Mouse (Mus musculus) megakaryocyte-erythroid progenitor cell, adult 5 weeks (primary cell): ENCODE data around the gene Zbtb42. TPM values are rescaled to one million over a fixed set of nuclear protein-coding genes. Genes with fewer than 3 reads are reported as not detected.

Experiments used
- polyA plus RNA-seq: library from polyadenylated mRNA; stranded (reverse); fragments of >175 nt; gene quantifications from 2 replicates; pipeline ENCODE4 v1.2.3, GENCODE M21; 2012

Zbtb42 gene
- 14.5 and 17.0 TPM in 2 replicates for polyA plus RNA-seq

DNA sequence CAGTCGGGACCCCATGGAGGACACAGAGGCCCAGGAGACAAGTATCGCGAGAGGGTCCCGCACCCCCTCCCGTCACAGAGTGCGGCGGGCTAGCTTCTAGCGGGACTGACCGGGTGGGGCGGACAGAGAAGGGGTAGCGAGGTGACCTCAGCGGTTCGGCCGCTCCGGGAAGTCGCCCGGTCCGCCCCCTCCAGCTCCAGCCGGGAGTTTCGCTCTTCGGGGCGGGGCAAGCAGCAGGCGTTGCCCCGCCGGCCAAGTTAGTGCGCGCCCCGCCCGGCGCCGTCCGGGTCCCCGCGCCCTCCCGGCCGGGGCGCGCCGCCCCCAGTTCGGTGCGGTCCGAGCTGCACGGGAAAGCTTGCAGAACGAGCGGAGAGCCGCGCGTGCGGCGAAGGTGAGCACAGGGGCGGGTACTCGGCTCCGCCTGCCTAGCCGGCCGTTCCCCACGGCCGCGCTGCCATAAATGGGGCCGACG lies at the start of gene Zbtb42:
Zbtb42 (plus strand) TSS at position 274 of the 472 bp plus-strand sequence.

GRCm38 (mm10) chr12:112644180-112644854 lies 34.3 kb upstream of the Zbtb42 start, which contains the start of gene Siva1:
Gene Siva1 (plus strand): TSS chr12:112644679.

DNA sequence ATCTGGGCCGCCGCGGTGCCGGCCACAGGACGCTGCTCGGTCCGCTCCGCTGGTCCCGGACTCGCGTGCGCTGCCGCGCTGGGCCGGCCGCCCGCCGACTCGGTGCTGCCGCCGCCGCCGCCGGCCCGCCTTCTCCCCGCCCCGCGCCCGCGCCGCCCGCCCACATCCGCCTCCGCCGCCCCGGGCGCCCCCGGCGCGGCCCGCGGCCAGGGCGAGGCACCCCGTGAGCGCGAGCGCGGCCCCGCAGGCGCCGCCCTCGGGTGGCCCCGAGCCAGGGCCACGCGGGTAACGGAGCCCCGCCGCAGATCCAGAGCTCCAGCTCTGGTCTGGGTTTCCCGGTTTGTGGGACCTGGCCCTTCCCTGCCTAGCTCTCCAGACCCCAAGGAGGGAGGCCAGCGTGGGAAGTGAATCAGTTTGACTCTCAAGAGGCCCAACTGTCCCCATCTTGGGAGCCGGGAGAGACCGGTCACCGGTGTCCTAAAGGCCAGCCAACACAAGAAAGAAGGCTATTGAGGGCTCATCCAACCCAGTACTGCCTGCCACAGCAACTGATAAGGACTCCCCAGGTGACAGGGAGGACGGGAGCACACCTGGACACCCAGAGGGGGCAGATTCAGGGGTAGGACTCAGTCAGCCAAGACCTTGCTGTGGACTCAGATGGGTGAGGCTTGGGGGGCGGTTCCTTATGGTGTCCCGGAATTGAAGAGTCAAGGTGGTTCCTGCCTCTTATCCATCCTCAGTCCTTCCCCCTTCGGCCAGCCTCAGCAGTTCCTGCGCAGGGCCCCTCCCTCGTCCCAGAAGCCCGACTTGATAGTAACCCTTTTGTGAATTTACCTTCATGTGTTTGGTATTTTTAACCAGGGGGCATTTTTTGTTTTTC lies 4.3 kb upstream of the Zbtb42 start, which contains the start of gene Akt1:
Akt1 (minus strand) TSS at position 753 of the 880 bp plus-strand sequence.

GRCm38 (mm10) chr12:112720216-112720615 lies 41.6 kb downstream of the Zbtb42 start, which contains the start of gene Cep170b:
Gene Cep170b (plus strand): TSS chr12:112720455.

Other genes with a start within 250 kb of the Zbtb42 start
- not detected in 2 replicates for gene A530016L24Rik, start 189.4 kb upstream of the Zbtb42 start, polyA plus RNA-seq
- not detected in 2 replicates for gene Tmem179, start 162.1 kb upstream of the Zbtb42 start, polyA plus RNA-seq
- 101 and 119 TPM in 2 replicates for gene Inf2, start 90.0 kb upstream of the Zbtb42 start, polyA plus RNA-seq
- 219 and 252 TPM in 2 replicates for gene Adssl1, start 58.8 kb upstream of the Zbtb42 start, polyA plus RNA-seq
- 95.9 and 97.1 TPM in 2 replicates for gene Siva1, start 34.1 kb upstream of the Zbtb42 start, polyA plus RNA-seq
- gene Akt1, start 3.9 kb upstream of the Zbtb42 start, polyA plus RNA-seq: 394 and 418 TPM in 2 replicates
- 5.2 and 8.6 TPM in 2 replicates for gene Cep170b, start 41.6 kb downstream of the Zbtb42 start, polyA plus RNA-seq
- gene Pld4, start 81.8 kb downstream of the Zbtb42 start, polyA plus RNA-seq: 23.9 and 54.7 TPM in 2 replicates
- 0.01 TPM in 1 of 2 replicates, not detected in the other for gene Ahnak2, start 123.8 kb downstream of the Zbtb42 start, polyA plus RNA-seq
- 1.7 and 2.4 TPM in 2 replicates for gene Clba1, start 130.1 kb downstream of the Zbtb42 start, polyA plus RNA-seq
- 24.9 and 28.0 TPM in 2 replicates for gene Cdca4, start 150.6 kb downstream of the Zbtb42 start, polyA plus RNA-seq
- 6.3 and 8.1 TPM in 2 replicates for gene Gpr132, start 189.4 kb downstream of the Zbtb42 start, polyA plus RNA-seq